Mouse (Mus musculus) kidney, postnatal 10 days (tissue): ENCODE measurements at regions not wholly inside any gene's neighbourhood (a gene's known extent, or its start where the extent isn't known, plus 50 kb on each side); places are given as distances from the start of the nearest gene placed in this dataset.
"Not testable (repeated sequence)": the region's sequence is repeated elsewhere in the genome, so short reads cannot be mapped to it uniquely, and the experiment has no call there.

ENCODE experiments used
- DNase-seq: peaks from one replicate; pipeline ENCODE4 v3.0.0; 2021; ENCODE audit warnings: mixed read lengths

DNA sequence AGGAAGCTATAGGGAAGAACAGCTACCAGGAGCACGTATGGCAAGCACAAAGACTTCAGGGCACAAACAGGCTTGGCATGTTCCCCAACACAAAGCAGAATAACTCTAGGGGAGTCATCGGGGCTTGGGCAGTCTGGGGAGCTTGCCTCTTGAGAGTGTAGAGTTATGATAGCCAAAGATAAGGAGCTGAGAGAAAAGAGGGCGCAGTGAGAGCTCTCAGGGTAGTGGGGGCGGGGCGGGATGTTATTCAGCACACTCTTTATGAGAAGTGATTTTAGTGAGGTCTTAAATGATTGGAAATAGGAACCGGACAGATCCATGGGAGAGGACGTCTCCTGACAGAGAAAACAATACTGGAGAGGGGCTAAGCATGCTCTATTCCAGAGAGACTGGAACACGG, 466.4 kb upstream of the Smim15 start:
- no peak for DNase-seq

DNA sequence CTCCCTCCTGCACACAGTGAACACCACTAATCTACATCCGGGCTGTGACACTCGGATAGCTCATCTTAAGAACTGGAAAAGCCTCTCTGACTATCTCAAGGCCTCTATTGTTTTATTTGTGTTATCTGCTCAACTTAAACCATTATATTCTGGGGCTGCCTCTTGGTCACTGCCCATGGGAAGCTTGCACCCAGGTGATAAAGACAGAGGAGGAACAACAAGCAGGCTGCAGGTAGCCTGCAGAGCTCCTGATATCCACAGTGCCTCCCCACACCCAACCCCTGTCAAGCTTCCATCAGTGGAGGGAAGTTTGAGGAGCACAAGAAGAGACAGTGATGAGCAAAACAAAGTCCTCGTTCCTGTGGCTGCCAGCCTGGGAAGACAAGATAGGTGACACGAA, 467.0 kb upstream of the Smim15 start:
- no peak for DNase-seq

DNA sequence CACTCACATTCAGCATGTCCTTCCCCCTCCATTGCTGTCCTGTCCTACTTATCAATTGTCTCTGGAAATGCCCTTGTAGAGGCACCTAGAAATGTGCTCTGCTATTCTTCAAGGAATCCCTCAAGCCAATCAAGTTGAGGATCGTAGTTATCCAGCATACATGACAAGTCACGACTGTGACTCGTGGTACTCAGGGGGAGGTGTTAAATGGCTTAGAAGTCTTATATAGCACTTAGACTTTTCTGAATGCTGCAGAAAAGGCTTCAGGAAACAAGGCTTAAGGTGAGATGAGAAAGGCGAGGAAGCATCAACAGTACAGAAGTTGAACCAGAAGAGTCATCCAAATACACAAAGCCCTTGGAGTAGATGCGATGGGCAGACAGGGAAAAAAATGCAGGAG, 467.5 kb upstream of the Smim15 start:
- no peak for DNase-seq

DNA sequence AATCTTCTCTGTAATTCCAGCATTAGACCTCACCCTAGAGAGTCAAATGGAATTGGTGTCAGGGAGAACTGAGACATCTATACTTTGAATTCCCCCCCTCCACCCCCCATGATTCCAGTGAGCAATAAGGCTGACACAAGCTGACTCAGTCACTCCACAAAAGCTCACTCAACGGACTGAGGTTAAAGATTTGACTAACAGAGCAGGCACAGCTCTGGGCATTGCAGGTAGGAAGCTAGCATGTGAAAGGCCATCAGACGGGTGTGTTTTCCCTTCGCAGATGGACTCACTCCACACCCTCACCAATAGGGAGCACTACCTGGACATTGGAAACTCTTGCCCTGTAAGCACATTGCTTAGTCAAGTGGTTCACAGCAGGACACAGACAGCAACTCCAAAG, 469.2 kb upstream of the Smim15 start:
- no peak for DNase-seq

DNA sequence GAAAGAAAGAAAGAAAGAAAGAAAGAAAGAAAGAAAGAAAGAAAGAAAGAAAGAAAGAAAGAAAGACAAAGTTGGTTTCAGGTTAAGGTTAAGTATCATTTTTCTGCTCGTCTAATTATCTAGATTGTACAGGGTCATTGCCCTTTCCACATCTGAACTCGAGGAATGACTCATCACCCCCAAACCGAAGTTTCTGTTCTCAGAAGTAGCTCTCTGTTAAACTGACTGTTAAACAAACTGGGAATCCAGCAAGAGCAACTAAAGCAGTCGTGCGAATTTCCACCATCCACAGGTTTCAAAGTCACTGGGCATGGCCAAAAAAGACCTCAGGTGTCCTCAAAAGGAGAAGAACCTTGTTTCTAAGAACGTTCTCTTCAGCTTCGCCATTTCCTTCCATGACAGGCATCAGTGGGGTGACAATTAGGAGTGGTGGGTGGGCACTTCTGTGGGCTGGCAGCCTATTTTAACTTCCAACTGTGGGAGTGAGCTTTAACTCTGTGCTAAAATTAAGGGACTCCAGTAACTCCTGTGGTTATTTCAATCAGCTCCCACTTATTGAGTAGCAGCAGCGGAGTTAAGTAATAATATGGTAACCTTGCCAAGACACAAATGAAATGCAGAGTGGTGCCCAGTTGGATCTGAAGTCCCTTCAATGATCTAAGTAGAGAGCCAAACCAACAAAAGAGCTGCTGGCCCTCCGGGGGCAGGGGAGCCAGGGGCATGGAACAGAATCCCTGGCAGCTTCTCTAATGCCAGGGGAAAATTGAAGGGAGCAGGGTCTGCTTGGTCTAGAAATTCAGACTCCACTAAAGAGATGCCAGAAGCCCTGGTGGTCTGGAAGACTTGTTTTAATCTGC, 470.5 kb upstream of the Smim15 start:
- no peak for DNase-seq

DNA sequence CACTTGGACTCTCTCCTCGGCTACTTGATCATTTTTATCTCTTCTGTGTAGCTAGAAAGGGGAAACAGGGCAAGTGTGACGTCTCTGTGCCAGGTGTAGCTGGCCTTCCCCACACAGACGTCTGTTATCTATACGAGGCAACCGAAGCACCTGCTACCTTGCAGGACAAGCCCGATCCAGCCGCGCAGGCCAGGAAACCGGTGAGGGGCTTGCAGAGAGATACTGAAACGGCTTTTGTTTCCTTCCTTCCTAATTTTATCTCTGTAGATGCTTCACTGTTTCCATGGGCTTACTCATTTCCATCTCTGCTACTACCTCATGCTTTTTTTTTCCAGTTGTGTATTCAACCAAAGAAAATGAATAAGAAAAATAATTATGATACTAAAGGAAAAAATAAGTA, 472.7 kb upstream of the Smim15 start:
- DNase-seq, result no peak

DNA sequence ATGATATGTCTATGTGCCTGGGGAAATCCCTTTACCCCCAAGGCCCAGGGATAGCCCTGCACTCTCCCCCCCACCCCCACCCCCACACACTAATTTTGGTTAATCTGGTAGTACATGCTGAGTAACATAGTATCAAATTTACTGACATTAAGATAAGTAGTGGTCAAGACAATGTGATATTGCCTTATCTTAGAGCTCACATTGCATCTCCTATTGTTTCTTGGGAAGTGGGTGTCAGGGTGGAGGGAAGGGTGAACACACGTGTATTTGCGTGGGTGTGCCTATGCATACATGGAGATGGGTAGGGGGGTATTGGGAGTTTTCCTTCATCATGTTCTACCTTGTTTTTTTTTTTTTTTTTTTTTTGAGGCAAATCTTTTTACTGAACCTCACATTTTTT, 474.8 kb upstream of the Smim15 start:
- DNase-seq, result no peak

DNA sequence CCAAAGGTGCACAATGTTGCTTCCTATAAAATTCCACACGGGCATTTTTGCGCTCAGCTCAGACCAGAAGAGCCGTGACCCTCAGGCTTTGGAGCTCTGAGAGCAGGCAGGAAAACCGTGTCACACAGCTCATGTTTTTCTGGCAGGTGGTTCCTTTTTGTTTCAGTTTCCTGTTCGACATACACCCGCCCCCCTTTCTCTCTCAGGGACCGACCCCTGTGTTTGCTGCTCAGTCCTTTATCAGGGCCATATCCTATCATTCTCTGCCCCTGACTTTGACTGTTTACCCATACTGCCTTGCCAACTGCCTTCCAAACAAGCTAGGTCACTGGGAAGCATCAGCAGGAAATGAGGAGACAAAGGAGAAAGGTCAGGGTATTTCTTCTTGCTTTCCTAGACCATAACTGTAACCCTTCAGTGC, 475.5 kb upstream of the Smim15 start:
- peak; percentile 33 for DNase-seq

DNA sequence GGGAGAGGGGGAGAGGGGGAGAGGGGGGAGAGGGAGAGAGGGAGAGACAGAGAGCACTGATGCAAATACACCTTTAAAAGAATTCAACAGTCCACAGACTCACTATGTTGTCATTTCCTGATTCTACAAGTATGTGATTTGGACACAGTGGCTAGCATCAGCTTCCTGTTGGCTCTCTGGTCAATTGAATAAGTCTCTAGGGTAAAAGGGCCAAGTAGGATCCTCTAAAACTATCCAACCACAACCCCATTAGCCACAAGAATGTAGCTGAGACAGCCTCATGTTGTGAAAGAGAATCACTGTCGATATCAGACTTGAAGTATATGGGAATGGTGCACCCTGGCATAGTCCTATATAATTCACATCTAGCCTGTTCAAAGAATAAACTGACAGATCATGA, 481.8 kb upstream of the Smim15 start:
- no peak for DNase-seq

DNA sequence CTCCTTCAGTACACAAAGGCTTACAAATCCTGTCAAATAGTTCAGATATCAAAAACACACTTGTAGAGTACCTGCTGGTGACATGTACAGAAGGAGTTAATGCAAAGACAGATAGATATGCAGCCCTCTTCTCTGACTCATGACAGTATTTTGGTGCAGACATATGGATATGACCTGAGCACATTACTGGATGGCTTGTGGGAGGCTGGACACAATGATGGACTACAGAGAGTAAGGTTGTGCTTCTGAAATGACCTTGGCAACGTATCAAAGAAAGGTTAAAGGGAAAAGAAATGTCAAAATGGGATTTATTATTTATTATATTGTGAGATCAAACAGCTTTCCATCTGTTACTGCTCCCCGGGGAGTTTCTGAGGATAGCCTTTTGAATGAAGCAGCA, 482.7 kb upstream of the Smim15 start:
- DNase-seq, result no peak

DNA sequence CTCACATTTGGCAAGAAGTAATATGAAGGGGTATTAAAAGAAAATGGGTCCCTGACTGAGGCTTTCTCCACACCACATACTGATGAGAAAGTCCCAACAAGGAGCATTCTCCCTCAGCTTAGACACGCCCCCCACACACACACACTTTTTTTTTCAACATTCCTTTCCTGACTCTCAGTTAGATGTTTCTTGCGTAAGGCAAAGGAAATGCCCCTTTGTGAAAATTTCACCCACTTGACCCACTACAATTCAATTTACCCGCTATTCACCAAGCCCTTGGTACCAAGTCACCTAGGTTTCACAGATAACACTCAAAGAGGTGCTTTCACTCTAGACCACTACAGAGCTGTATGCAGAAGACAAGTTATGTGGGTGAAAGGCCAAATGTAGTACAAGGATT, 488.3 kb upstream of the Smim15 start:
- no peak for DNase-seq

DNA sequence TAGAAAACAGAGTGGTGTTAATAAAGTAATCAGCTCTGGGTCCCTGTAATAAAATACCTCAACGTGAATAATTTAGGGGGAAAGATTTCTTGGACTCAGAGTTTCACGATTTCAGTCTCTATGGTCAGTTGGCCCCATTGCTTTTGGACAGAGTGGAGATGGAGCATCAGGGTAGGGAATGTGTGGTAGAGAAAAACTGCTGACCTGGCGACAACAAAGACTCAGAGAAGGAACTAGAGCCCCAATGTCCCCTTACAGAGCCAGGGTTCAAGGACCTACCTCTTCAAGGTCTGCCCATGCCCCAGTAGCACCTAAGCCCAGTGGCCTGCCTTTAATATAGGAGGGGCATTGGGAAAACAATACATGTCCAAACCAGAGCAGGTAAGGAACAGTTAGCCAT, 490.2 kb upstream of the Smim15 start:
- no peak for DNase-seq

DNA sequence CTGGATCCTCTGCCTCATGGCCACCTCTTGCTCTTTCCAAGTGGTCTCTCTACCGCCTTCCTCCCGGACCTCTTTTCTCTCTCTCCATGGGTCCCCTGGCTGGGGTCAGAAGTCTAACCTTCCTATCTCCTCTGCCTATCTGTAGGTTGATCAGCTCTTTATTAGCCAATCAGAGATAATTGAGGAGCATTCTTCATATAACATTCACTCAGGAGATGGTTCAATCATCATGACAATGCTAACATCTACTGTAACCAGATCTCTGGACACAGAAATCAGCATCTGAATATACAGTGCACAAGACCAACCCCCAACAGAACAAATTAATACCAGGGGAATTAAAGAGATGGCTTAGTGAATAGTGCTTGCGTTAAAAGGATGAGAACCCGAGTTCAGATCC, 492.1 kb upstream of the Smim15 start:
- no peak for DNase-seq

DNA sequence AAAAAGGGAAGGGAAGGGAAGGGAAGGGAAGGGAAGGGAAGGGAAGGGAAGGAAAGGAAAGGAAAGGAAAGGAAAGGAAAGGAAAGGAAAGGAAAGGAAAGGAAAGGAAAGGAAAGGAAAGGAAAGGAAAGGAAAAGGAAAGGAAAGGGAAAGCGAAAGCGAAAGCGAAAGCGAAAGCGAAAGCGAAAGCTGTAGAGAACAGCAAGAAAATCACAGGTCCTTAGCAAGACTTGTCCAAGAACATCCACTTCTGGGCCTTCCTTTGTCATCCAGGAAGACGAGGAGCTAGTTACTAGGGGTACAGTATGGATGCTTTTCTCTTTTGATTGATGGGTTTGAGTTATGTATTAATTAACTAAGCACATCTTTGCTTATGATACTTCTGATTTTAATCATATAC, 494.3 kb upstream of the Smim15 start:
- DNase-seq, result not testable (repeated sequence)

DNA sequence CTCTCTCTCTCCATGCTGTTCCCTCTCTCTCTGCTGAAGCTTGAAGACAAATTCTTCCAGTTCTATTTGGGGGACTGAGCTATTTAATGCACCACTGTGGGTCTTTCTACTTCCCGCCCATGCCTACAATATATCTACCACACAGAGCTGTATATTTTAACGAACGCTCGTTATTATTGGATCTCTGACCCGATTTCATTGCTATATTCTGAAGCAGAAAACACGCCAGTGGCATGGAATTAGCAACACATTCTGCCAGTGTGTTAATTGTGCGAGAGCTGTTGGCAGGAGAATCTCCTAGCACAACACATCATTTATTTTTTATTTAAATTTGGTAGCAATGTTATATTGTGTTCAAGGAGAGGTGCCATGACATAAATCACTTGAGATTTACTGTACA, 497.2 kb upstream of the Smim15 start:
- DNase-seq, result no peak

DNA sequence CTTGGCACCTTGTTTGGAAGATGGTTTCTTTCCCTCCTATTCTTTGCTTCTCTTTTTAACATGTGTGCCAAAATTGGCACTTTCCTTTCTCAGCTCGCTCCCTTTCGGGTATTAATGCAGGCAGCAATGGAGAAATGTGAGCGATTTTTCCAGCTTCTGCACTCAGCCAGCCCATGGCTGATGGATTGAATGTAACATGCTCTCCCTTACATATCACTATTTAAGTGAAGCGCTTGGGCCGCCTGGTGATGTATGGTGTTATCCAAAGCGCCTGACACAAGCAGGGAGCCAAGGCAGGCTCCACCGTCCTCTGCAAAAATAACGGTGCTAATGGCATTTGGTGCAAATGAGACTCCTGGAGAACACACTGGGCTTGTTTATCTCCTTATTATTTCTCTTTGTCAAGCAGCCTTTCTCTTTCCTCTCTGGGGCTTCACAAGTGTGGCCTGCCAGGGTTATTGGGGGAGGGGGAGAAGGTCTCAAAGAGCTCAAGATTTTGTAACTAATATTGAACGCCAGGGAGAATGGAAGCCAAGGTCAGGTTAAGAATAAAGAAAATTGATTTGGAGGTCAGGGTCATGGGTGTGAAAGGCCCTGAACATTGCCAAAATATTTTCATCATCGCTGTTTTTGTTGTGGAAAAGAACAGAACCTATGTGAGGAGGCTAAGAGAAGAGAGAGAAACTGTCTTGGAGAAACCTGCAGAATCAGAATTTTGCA, 497.9 kb upstream of the Smim15 start:
- DNase-seq, result no peak

DNA sequence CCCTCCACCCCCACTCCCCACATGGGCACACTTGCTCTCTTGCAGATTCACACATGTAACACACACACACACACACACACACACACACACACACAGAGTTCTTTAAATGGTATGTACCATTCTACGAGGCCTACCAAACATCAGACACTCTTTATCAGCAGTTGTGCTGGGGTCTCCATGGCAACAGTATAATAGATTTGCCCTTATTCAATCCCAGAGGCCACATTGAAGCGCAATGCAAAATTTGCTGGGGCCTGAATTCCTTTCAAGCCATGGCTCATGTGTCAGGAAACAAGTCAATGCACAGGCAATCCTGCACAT, 502.7 kb upstream of the Smim15 start:
- DNase-seq, result no peak

DNA sequence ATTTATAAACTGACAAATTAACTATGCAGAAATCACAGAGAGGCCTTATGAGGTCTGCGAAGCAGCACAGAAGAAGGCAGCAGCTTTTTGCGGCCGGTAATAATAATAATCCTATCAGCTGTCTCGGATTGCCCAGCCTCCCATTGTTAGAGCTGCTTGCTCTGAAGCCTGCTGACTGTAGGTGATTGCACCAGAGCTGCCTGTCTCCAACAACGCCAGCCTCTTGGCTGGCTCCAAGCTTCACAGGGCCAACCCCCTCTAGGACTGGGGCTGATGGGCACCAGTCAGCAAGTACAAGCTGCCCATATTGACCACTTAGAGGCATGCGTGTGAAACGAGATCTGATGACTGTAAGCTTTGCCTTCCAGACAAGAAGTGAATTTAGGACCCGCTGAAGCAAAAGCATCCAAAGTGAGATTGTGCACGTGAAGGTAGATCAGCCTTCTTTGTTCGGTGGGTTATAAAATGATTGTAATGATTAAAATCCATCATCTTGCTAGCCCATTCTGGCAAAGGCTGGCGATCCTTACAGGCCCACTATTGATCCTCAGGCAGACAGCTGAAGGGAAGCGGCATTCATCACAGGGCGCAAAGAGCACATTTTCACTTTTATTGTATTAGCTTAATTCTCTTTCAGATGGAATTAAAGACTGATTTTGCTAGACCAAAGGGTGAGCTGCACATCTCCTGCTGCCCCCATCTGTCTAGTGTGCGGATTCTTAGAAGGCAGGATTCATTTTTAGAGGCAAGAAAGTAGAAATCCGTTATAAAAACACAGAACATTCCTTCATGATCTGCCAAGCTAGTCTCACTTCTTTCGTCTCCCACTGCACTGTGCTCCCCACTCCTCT, 503.2 kb upstream of the Smim15 start:
- DNase-seq, result no peak

DNA sequence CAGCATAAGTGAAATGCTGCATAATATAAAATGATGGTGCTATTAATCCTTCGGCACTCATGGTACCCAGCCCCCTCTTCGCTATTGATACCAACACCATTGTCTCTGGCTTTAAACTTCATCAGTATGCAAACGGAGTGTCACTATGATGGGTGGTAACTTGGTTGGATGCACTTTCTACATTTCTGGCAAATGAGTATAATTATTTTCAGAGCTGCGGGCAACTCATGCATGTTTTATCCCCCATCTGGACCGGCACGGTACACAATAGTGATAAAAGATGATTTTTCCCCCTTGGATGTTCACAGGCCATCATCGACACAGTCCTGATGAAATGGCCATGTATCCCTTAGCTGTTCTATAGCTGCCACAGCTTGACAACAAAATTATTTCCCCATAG, 503.9 kb upstream of the Smim15 start:
- DNase-seq, result no peak

DNA sequence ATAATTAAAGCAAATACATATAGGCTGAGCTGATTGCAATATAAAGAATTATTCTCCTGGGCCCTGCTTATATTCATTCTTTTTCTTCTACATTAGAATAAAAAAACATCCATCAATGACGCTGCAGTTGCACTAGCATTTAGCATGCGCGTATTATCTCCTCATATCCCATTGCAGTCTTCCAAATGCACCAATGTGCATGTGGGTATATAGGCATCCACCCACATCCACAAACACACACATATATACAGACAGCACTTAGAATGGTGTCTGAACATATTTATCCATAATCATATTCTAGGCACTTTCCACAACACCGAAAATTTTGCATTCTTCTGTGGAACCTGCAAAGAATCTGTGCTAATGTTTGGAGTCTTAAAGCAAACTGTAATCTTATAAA, 504.4 kb upstream of the Smim15 start:
- no peak for DNase-seq

DNA sequence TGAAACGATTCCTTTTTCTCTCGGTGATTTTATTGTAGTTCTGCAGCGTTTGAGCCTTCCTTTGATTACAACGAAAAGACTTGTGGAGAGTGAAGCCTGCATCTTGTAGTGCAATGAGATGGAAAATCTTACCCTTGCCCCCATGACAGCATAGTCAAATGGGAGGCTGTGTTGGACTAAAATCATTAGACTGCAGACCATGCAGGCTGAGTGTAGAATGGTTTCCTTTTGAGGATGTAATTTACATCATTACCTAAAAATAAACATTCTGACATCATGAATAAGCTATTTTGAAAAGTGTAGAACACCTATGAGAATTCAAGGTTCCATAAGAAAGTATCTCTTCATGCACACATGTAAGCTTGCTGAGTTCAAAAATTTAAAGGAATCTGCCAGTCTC, 504.9 kb upstream of the Smim15 start:
- no peak for DNase-seq

DNA sequence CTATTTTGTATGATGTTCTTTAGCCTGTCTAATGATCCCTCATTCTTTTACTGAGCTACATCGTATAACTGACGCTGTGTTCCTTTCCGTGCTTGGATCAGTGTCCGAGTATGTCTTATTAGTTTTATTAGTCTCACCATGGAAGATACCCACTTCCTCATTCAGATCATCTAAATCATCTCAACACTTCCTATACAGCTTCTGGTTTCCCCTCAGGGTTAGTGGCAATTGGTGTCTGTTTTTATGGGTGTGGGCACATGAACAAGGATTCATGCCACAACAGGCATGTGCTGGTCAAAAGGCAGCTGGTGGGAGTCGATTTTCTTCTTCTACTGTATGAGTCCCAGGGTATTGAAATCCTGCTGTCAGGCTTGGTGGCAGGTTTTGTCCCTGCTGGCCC, 509.0 kb upstream of the Smim15 start:
- no peak for DNase-seq

DNA sequence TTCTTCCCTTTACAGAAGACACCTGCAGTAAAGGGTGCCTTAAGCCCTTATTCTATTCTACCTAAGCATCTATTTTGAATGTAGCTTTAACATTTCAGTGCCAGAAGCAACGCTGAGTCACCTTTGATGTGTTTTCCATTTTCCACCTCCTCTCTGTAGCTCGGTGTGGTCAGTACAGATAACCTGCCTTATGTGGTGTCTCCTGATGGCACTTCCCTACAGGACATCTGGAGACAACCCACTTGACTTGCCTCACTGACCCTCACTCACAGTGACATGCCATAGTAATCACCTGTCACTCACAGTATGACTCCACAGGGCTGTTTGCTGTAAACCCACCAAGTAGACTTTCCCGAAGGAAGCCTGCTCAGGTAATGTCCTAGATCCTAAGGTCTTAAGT, 510.9 kb upstream of the Smim15 start:
- DNase-seq, result no peak

DNA sequence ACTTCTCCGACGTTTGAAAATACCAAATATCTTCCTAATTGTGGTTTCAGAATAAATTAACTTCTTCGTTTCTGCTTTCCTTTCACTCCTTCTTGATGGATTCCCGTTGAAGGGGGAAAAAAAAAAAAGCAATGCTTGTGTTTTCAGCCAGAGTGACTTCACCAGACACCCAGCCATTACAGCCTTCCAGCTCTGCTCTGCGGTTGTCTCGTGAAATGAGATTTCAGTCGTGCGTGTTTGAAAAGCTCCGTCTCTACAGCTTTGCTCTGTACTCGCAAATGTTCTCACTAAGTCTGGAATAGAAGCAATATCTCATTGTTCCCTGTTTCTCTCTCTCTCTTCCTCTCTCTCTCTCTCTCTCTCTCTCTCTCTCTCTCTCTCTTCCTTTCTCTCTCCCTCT, 509.6 kb upstream of the Kif2a start:
- no peak for DNase-seq
